Mouse (Mus musculus) retina, postnatal 7 days (tissue): ENCODE measurements at regions not wholly inside any gene's neighbourhood (a gene's known extent, or its start where the extent isn't known, plus 50 kb on each side); places are given as distances from the start of the nearest gene placed in this dataset.

Experiments
- DNase-seq: peaks from one replicate; pipeline ENCODE4 v3.0.0-alpha.2; 2012; ENCODE audit warnings: low read depth, low spot score

DNA sequence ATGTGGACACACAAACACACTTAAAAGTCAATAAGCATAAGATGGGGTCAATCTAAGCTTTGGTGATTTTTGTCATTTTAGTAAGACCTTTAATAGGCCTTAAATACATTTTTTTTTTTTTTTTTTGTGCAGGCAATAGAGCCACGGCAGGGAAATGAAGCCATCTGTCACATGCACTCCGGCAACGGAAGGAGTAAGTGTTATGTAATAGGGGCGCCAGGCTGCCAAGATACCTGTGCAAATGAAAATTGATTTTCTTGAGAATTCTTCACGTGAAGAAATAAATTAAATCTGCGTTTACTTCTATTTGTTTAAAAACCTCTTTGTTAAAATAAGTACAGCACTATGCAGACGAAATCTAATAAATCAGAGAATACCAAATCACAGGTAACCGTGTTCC, 54.6 kb upstream of the Card11 start:
- no peak for DNase-seq

DNA sequence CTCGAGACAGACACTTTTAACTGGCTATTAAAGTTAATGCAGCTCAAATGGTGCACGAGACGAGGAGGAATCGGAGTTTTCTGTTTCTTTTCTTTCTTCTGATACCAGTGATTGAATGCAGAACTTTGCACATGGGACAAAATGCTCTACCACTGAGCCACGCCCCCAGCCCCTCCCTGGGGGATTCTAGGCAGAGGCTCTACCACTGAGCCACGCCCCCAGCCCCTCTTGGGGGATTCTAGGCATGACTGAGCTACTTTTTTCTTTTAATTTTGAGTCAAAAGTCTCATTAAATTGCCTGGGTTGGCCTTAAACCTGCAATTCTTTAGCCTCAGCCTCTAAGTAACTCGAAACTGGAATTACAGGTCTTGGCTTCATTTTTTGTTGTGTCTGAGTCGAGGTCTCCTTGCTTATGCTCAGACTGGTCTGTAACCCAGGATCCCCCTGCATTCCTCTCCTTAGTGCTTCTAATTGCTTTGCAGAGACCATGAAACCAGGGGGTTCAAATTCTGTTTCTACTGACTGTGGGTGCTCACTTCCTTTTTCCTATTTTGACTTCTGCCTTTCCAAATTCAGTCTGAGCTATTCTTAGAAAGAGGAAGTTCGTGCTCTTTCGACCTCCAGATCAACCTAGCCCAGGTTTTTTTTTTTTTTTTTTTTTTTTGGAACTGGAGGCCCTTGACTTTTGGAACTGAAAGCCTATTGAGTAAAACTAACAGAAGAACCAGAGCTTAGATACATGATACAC, 55.4 kb upstream of the Card11 start:
- no peak for DNase-seq

DNA sequence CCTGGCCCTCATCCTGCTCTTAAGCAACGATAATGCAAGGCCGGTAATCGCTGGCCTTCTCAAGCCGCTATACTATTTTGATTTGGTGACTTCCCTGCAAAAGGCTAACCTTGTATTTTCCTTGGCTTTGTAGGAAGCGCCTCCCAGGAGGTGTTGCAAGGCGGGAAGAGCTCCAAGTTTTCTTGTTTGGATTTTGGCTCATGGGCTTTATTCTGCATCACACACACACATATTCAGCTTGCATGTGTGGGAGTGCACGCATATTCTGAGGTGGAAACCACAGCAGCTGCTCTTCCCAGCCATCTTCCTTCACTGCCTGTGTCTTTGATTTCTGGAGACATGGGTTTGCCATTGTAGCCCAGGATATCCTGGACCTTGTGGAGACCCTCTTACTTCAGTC, 57.8 kb upstream of the Card11 start:
- no peak for DNase-seq

- DNase-seq, result no peak
Measured at GRCm38 (mm10) chr5:141058863-141059262, 58.5 kb upstream of the Card11 start.

- no peak for DNase-seq
Measured at GRCm38 (mm10) chr5:141062144-141062543, 61.8 kb upstream of the Card11 start.

DNA sequence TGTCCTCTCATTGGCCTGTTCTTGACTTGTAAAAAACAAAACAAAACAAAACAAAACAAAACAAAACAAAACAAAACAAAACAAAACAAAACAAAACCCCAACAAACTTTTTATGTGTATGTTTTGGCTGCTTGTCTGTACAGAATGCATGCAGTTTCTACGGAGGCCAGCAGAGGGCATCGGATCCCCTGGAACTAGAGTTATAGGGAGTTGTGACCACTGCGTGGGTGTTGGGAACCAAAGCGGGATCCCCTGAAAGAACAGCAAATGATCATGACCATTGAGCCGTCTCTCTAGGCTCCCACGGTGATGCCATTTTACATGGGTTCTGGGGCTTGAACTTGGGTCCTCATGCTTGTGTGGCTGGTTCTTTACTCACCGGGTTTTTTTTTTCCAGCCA, 67.2 kb upstream of the Card11 start:
- DNase-seq, result no peak

GRCm38 (mm10) chr5:141074457-141074856, 74.1 kb upstream of the Card11 start:
- DNase-seq, result no peak

GRCm38 (mm10) chr5:141076158-141076557, 75.8 kb upstream of the Card11 start:
- no peak for DNase-seq

DNA sequence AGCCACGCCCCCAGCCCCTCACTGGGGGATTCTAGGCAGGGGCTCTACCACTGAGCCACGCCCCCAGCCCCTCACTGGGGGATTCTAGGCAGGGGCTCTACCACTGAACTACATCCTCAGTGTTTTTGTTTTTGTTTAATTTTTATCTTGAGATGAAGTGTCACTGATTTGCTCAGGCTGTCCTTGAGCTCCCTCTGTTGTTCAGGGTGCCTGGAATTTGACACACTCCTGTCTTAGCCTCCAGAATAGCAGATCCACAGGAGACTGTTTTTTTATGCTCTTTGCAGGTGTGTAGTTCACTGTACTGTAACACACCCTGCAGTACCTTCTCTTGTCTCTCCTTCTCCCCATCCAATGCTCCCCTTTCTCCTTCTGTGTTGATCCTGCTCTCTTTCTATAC, 76.6 kb upstream of the Card11 start:
- DNase-seq, result no peak

GRCm38 (mm10) chr5:141080896-141081295, 80.5 kb upstream of the Card11 start:
- DNase-seq, result no peak

DNA sequence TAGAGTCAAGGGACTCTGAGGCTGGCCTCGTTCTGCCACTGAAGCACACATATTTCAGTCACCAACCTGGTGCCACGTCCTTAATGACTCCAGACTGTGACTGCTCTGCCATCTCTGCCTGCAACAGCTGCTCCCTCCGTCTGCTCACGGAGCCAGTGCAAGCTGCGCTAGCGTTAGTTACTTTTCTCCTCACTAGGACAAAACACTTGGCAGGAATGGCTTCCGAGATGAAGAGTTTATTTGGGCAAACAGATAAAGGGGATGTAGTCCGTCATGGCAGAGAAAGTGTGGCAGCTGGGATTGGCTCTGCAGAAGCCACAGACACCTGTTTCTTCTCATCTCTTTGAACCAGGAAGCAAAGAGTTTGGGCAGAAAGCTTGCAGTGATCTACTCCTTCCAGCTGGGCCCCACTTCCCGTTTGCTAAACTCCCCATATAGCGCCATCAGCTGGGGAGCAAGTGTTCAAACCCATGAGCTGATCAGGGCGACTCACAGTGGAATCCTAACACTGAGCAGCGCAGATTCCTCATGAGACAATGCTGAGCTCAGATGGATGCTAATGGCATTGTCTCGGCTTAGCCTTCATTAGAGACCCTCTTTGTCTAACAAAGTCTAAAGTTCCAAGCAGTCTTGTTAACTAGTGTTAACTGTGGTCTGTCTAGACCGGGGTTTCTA, 83.8 kb upstream of the Card11 start:
- DNase-seq, result no peak

- DNase-seq, result no peak
Measured at GRCm38 (mm10) chr5:141084746-141085145, 84.4 kb upstream of the Card11 start.

GRCm38 (mm10) chr5:141091676-141092075, 91.3 kb upstream of the Card11 start:
- DNase-seq, result no peak

GRCm38 (mm10) chr5:141093641-141094040, 93.3 kb upstream of the Card11 start:
- DNase-seq, result peak; percentile 57

GRCm38 (mm10) chr5:141097878-141098277, 97.5 kb upstream of the Card11 start:
- DNase-seq, result no peak

DNA sequence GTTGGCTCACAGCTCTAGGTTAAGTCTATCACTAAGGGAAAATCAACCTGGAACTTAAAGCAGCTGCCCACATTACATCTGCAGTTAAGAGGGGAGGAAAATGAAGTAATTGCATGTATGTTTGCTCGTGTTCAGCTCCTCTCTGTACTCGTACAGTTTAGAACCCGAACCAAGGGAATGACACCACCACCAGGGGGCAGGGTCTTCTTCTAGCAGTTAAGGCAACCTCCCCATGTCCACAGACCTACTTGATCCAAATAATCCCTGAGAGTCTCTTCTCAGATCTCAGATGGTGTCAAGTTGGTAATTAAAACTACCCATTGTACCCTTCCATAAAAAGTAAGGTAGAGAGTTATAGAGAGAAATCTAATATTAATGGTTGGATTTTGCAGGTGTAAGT, 111.3 kb upstream of the Card11 start:
- no peak for DNase-seq

- no peak for DNase-seq
Measured at GRCm38 (mm10) chr5:141115273-141115904, 115.0 kb upstream of the Card11 start.

DNA sequence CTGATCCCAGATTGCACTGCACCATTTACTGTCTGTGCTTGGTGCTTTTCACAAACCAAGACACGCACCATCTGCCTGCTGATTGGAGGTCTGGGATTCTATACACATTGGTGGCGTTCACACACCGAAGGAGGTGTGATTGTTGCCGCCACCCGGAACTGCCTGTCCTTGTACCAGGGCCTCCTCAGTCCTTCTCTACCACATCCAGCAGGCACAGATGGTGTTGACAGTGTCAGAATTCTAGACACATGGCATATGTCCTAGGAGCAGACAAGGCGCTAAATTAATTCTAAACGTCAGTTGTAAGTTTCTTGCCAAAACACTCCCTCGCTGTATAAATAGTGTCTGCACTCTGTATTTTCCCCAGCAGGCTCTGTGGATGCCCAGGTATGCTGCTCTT, 115.6 kb upstream of the Card11 start:
- DNase-seq, result no peak

DNA sequence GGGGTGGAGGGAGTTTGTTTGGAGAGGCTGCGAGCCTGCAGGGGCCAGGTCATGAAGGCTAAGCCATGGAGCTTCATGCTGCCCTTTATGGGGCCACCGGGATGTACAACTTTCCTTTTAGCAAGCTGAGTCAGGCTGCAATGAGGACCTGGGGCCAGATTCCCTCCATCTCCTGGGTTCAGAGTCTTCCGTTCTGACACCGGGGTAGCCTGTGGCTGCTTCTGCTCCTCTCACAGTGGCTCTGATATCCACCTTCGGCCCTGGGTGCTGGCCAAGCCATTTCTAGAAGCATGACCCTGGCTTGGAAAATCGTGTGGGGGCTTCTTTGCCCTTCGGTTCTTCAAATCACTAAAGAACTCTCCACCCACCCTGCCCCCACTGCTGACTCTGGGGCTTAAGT, 115.4 kb upstream of the Sdk1 start:
- no peak for DNase-seq

GRCm38 (mm10) chr5:141126536-141126935, 114.8 kb upstream of the Sdk1 start:
- DNase-seq, result no peak

DNA sequence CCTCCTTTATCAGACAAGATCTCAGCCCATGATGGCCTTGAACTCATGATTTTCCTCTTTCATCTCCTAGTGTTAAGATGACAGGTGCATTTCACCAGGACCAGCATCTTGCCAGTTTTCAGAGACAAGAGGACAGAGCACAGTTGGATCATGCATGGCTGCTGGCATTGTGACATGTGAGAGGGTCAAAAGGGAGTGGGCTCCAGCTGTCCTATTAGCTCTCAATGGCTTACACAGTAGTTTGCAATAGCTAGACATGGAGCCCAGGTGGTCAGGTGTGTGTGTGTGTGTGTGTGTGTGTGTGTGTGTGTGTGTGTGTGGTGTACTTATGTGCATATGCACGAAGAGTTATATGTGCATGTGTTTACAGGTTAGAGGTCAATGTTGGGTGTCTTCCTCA, 110.3 kb upstream of the Sdk1 start:
- DNase-seq, result no peak

- no peak for DNase-seq
Measured at GRCm38 (mm10) chr5:141131906-141132305, 109.4 kb upstream of the Sdk1 start.

GRCm38 (mm10) chr5:141136239-141136638, 105.1 kb upstream of the Sdk1 start:
- DNase-seq, result no peak
